Comparison of ENCODE assay signal across 10 mouse cellular contexts in the genomic region with DNA sequence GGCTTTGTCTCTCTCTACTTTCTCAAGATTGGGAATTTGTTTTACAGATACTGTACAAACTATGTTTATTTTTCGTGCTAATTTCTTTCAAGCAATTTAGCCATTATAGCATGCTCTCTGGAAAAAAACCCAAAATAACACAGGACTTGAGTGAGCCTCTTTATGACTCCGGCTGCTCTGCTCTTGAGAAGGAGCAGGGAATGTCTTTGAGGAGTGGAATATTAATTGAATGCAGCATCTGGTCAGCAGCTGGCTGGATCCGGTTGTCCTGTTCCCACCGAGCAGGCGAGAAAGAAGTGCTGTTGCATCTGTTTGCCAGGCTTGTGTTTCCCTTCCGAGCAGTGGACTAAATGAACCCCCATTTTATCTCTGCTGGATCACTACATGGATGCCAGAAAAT.
A peak's percentile ranks its signal among the peaks of the same experiment; 100 is the strongest.
DNase-seq lines count a peak whose midpoint lies in the region; ATAC-seq and TF ChIP-seq lines count a peak whose summit lies in the region.
"Had no signal": no experiment of that assay in that cellular context is flagged by ENCODE, and none has a peak within 500 bp of the region (broad histone marks: within the 10 kb centered on the region; RNA-seq: fewer than 3 reads in every experiment).

No protein-coding gene starts in this region.

- TF ChIP-seq POLR2A in liver, adult 2 months (IDR thresholded peaks at IDR 0.05; ENCODE audit: extremely low read depth, insufficient read depth, low read length): no peak

- 69% methylated on average over 6 of the region's 6 CpGs for WGBS in liver, adult 2 months
- 62% methylated on average over 6 of the region's 6 CpGs for WGBS in liver, embryonic 11.5 days
- WGBS in lung, embryonic 14.5 days: 19% methylated on average over 6 of the region's 6 CpGs
- WGBS in stomach, embryonic 14.5 days: 26% methylated on average over 6 of the region's 6 CpGs

- no peaks in the 10 kb centered on the region for H3K4me1 ChIP-seq in liver, adult 2 months (ENCODE audit: control insufficient read depth, insufficient read depth, low read length)
- H3K4me1 ChIP-seq in liver, embryonic 11.5 days (replicated peaks; ENCODE audit: control insufficient read depth, insufficient read depth, low read length): no peaks in the 10 kb centered on the region
- H3K4me1 ChIP-seq in lung, embryonic 14.5 days (ENCODE audit: insufficient read depth): no peaks in the 10 kb centered on the region
- H3K4me1 ChIP-seq in stomach, embryonic 14.5 days (ENCODE audit: control insufficient read depth, insufficient read depth, low read length): no peaks in the 10 kb centered on the region

- H3K36me3 ChIP-seq in liver, adult 2 months (ENCODE audit: control insufficient read depth, insufficient read depth, low read length): no peaks in the 10 kb centered on the region
- H3K36me3 ChIP-seq in liver, embryonic 11.5 days (ENCODE audit: control insufficient read depth, insufficient read depth, low read length): no peaks in the 10 kb centered on the region
- H3K36me3 ChIP-seq in lung, embryonic 14.5 days (ENCODE audit: insufficient read depth): no peaks in the 10 kb centered on the region
- H3K36me3 ChIP-seq in stomach, embryonic 14.5 days (ENCODE audit: control insufficient read depth, insufficient read depth, low read length): no peaks in the 10 kb centered on the region

- no peak overlapping the region for H3K4me3 ChIP-seq in liver, adult 2 months (ENCODE audit: insufficient read depth, low read depth, low read length)
- H3K4me3 ChIP-seq in liver, embryonic 11.5 days (ENCODE audit: low read depth, low read length): no peak overlapping the region
- no peak overlapping the region for H3K4me3 ChIP-seq in lung, embryonic 14.5 days (ENCODE audit: low read depth, low read length)
- no peak overlapping the region for H3K4me3 ChIP-seq in stomach, embryonic 14.5 days (ENCODE audit: low read depth, low read length)
- H3K4me3 ChIP-seq: erythroblast, embryonic 14.5 days had no signal

- no peaks in the 10 kb centered on the region for H3K79me2 ChIP-seq in liver, adult 2 months (ENCODE audit: control insufficient read depth, insufficient read depth, low read length)

- H3K9me3 ChIP-seq in liver, embryonic 11.5 days (ENCODE audit: control insufficient read depth, low read length): no peaks in the 10 kb centered on the region
- no peaks in the 10 kb centered on the region for H3K9me3 ChIP-seq in lung, embryonic 14.5 days (ENCODE audit: low read depth, low read length)
- H3K9me3 ChIP-seq in stomach, embryonic 14.5 days (ENCODE audit: control insufficient read depth, low read depth, low read length): no peaks in the 10 kb centered on the region

- no peak for ATAC-seq in liver, embryonic 11.5 days (replicated peaks; ENCODE audit: low FRiP score)
- ATAC-seq in lung, embryonic 14.5 days (ENCODE audit: insufficient read depth): no peak; the same call in 1 of the 2 replicates
- ATAC-seq in stomach, embryonic 14.5 days (ENCODE audit: insufficient number of reproducible peaks, insufficient read depth, low FRiP score, low read depth): peak; percentile 49; the same call in 1 of the 2 replicates
- ATAC-seq in activated CD4-positive, CD25-positive, alpha-beta regulatory T cell, adult 4 months: no peak

- no peaks in the 10 kb centered on the region for H3K27me3 ChIP-seq in liver, adult 2 months (ENCODE audit: control insufficient read depth, insufficient read depth, low read length)
- no peaks in the 10 kb centered on the region for H3K27me3 ChIP-seq in liver, embryonic 11.5 days (replicated peaks; ENCODE audit: control insufficient read depth, insufficient read depth, low read length)
- H3K27me3 ChIP-seq in lung, embryonic 14.5 days (ENCODE audit: insufficient read depth, low read length): no peaks in the 10 kb centered on the region
- H3K27me3 ChIP-seq in stomach, embryonic 14.5 days (ENCODE audit: control insufficient read depth, insufficient read depth, low read length): no peaks in the 10 kb centered on the region

- peak; percentile 5 for DNase-seq in liver, adult 2 months (ENCODE audit: extremely low read depth, low read depth, low spot score)
- no peak for DNase-seq in liver, embryonic 11.5 days (ENCODE audit: low spot score)
- peak; percentile 27 for DNase-seq in heart, postnatal 4 days
- DNase-seq in lung, embryonic 14.5 days: peak; percentile 76
- no peak for DNase-seq in layer of hippocampus, adult 9-10 months (ENCODE audit: low spot score)
- DNase-seq in frontal cortex, adult 2 months (ENCODE audit: extremely low spot score in 1 of 2, low spot score in 1 of 2): no peak

- H3K4me2 ChIP-seq in liver, embryonic 11.5 days: no peak overlapping the region
- no peak overlapping the region for H3K4me2 ChIP-seq in lung, embryonic 14.5 days
- 0 out of 2 replicates have a peak overlapping the region, but pooled peaks have one; percentile 12 for H3K4me2 ChIP-seq in stomach, embryonic 14.5 days (replicated peaks; ENCODE audit: low read depth, low read length)

- TF ChIP-seq CTCF in liver, adult 2 months (IDR thresholded peaks at IDR 0.05; ENCODE audit: low read depth, low read length): no peak
- no peak for TF ChIP-seq CTCF in lung, embryonic 14.5 days (IDR thresholded peaks at IDR 0.05; ENCODE audit: low read depth)

- H3K9ac ChIP-seq in liver, adult 2 months (ENCODE audit: low read depth, low read length): no peak overlapping the region
- no peak overlapping the region for H3K9ac ChIP-seq in liver, embryonic 11.5 days (ENCODE audit: low read depth, low read length)
- no peak overlapping the region for H3K9ac ChIP-seq in lung, embryonic 14.5 days
- H3K9ac ChIP-seq in stomach, embryonic 14.5 days (replicated peaks; ENCODE audit: low read depth, low read length): no peak overlapping the region

- H3K27ac ChIP-seq in liver, adult 2 months (replicated peaks; ENCODE audit: insufficient read depth, low read depth, low read length): no peak overlapping the region
- H3K27ac ChIP-seq in liver, embryonic 11.5 days (ENCODE audit: low read depth, low read length): no peak overlapping the region
- H3K27ac ChIP-seq in lung, embryonic 14.5 days (ENCODE audit: low read depth): no peak overlapping the region
- no peak overlapping the region for H3K27ac ChIP-seq in stomach, embryonic 14.5 days (ENCODE audit: low read length)
- H3K27ac ChIP-seq: macrophage had no signal

Comparison
In these comparisons a context has a peak if more than half of its experiments do, and no peak if none do; other contexts are left out.
1. DNase-seq: peak in liver, adult 2 months (single experiment), heart, postnatal 4 days (single experiment) and lung, embryonic 14.5 days (single experiment); none in liver, embryonic 11.5 days (single experiment), layer of hippocampus, adult 9-10 months (single experiment) and frontal cortex, adult 2 months (0 of 2).